Mouse (Mus musculus) layer of hippocampus, adult 2 months (tissue): ENCODE results near the gene Trpc2. TPM values are rescaled to one million over a fixed set of nuclear protein-coding genes. Genes with fewer than 3 reads are reported as not detected.

ENCODE experiments used
- DNase-seq, 2 experiments: peaks; one replicate each; pipeline ENCODE4 v3.0.0; 2022; ENCODE audit warnings: low spot score in 2 of 2
- H3K27ac ChIP-seq: fragments of 200-600 bp; 2 replicates; pipeline ENCODE4 v1.8.1; 2022
- H3K4me3 ChIP-seq: fragments of 200-600 bp; 2 replicates; pipeline ENCODE4 v1.8.1; 2022; ENCODE audit warnings: mild to moderate bottlenecking
- CTCF ChIP-seq: fragments of 200-600 bp; conservative IDR thresholded peaks from 2 replicates; pipeline ENCODE4 v1.8.1; 2022; ENCODE audit warnings: antibody characterized with exemption, mild to moderate bottlenecking, moderate library complexity
- total RNA-seq, 2 experiments: library from RNA; stranded (reverse); gene quantifications; 2 replicates each; pipeline ENCODE4 v1.2.3; 2021

Gene Trpc2
- total RNA-seq, 2 experiments from 2014 or later: 1.1 to 2.4 TPM

DNA sequence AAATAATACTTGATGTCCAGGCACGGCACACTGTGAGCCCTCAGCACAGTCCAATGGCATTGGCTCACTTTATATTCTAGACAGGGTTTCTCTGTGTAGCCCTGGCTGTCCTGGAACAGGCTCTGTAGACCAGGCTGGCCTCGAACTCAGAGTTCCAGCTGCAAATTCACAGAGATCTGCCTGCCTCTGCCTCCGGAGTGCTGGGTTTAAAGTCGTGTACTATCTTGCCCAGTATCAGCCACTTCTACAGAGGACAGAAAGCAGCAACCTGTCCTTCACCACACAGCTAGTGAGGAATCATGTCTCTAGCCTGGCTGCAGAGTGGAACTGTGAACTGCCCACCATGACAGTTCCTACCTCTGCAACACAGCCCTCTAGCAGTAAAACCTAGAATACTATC is 26.8 kb downstream of the Trpc2 start:
- Histone ChIP-seq H3K27ac (no peak overlapping the region), H3K4me3 (no peak overlapping the region)
- TF ChIP-seq CTCF: no peak
- DNase-seq: no peak

DNA sequence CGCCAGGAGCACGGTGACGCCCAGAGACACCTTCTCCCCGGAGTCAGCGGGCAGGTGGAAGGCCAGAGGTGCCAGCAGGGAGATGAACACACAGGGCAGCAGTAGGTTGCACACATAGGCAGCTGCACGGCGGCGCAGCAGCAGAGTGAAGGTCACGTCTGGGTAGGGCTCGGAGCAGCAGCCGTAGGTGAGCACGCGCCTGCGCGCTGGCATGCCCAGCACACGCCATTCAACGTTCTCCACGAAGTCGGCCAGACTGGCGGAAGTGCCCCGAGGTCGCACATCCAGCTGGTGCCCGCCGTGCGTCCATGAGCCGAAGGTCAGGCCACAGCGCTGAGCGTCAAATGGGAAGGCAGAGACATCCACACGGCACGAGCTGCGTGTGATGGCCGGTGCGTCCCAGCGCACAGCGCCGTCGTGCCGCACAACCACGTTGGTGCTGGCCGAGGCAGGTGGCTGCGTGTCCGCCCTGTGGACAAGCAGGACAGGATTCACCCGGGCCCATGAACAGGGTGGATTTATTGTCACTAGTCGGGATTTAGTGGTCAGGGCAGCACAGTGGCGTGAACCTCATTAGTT is 30.3 kb downstream of the Trpc2 start:
- no peak for DNase-seq
- H3K4me3 ChIP-seq: no peak overlapping the region
- no peak for TF ChIP-seq CTCF
- H3K27ac ChIP-seq: no peak overlapping the region

DNA sequence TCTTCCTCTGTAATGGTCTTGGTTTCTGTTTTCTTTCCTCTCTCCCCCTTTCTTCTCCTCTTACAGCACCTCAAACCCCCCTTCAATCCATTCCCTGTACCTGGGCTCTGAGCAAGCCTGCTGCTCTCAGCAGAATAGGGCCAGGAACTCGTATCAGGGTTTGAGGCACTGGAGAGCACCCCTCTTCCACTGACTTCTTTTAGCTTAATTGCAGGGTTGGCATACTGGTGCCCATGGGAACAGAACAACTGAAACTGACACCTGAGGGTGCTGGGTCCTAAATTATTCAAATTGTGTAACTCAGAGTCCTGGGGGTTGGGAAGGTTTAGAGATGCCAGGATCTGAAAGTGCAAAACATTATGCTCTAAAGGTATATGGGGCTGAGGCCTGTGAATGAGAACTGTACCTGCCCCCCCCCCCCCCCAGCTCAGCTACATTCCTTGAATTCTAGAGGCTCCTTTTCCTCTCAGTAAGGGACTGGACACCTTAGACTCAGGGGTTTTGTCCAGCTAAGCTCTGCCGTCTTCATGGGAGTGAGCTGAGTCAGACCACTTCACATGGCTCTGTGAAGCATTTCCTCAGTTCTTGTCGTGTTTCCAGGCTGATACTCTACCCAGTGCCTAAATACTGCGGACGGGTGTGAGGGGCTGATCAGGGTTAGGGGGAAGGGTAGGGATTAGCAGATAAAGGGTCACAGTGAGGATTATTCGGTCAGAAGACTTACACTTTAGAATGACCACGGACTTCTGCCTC is 33.8 kb downstream of the Trpc2 start, which contains the start of gene Chrna10:
TSS of gene Chrna10 (minus strand) at position 250 of the 753 bp plus-strand sequence.
- Histone ChIP-seq H3K4me3 (no peak within 1 kb of the TSS), H3K27ac (no peak within 1 kb of the TSS)
- TF ChIP-seq CTCF: no peak
- DNase-seq: no peak

DNA sequence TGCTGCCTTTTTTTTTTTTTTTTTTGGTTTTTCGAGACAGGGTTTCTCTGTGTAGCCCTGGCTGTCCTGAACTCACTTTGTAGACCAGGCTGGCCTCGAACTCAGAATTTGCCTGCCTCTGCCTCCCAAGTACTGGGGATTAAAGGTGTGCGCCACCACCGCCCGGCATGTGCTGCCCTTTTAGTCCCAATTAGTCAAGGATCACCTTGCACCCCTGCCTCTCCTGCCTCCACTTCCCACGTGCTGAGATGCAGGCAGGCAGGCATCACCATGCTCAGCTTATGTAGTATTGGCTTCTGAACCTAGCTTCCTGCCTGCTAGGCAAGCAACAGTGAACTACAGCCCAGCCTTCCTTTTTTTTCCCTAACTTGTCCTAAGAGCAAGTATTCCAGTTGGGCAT is 34.5 kb downstream of the Trpc2 start:
- no peak overlapping the region for H3K4me3 ChIP-seq
- TF ChIP-seq CTCF: no peak
- DNase-seq: no peak
- H3K27ac ChIP-seq: no peak overlapping the region

DNA sequence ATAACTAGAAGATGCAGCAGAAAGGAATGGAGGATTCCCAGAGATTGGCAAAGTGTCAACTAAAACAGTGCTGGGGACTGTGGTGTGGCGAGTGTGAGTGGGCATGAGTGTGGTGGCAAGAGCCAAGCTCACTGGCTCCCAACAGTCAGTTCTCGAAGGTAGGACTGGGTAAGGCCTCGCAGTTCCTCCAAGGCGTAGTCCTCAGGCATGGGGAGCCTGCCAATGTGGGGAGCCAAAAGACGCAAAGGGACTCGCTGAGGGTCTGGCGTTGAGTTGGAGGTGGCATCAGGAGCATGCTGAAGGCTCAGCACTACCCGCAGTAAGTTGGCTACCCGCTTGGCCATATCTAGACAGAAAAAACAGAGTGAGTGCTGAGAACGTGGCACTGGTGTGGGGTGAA is 37.4 kb downstream of the Trpc2 start:
- Histone ChIP-seq H3K27ac (no peak overlapping the region), H3K4me3 (no peak overlapping the region)
- no peak for DNase-seq
- no peak for TF ChIP-seq CTCF

DNA sequence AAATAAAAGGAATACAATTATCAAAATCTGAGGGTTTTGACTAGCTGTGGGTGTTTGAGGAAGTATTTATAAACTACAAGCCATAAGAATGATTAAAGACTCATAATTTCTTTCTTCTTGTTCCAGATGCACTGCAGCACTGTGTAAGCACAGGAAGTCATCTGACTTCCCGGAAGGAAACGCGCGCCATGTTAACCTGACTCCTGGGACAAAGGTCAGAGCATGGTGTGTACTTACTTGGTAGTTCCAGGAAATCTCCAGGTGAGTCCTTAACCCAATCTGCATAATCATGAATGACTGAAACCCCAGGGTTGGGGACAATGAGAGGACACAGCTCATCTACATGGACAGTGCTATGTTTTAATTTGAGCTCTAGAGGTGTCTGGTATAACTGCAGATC is 49.5 kb downstream of the Trpc2 start:
- H3K27ac ChIP-seq: no peak overlapping the region
- TF ChIP-seq CTCF: no peak
- DNase-seq: no peak
- no peak overlapping the region for H3K4me3 ChIP-seq

DNA sequence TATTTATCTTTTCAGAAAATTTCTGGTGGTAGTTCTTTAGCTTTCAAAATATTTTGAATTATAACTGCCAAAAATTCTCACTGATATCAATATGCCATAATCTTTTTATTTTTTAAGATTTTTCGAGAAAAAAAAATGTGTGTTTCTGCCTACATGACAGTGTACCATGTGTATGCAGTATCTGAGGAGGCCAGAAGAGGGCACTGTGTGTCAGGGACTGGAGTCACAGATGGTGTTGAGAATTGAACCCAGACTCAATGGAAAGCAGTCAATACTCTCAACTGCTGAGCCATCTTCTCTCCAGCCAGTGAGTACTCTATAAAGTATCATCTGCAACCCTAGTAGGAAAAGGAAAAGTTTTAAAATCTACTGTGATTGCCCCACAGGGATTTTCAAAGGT is 54.5 kb downstream of the Trpc2 start:
- Histone ChIP-seq H3K27ac (no peak overlapping the region), H3K4me3 (no peak overlapping the region)
- TF ChIP-seq CTCF: peak; percentile 77
- no peak for DNase-seq

DNA sequence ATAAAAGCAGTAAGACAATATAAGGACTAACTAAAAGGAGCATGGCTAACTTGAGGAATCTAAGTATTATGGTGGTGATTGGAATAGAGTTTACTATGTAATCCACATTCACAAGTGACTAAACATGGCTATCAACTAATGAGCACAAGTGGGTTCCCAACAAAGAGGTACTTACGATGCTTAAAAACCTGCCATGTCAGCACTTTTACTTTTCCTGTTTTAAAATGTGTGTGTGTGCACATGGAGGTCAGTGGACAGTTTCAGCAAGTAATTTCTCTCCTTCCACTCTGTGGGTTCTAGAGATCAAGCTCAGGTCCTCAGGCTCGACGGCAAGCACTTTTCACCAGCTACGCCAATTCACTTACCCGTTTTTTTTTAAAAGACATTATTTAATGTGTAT is 55.0 kb downstream of the Trpc2 start:
- no peak overlapping the region for H3K4me3 ChIP-seq
- TF ChIP-seq CTCF: no peak
- no peak overlapping the region for H3K27ac ChIP-seq
- DNase-seq: no peak

Other genes with a start within 250 kb of the Trpc2 start
- gene Inppl1, start 244.9 kb upstream of the Trpc2 start, total RNA-seq: 10 to 100 TPM; 26.7 to 28.4 TPM
- gene Folr2, start 225.9 kb upstream of the Trpc2 start, total RNA-seq: under 1 TPM in 1 of 2 experiments, not detected in 1; 0.36 TPM
- gene Anapc15, start 219.4 kb upstream of the Trpc2 start, total RNA-seq: 10 to 100 TPM; 24.5 to 29.3 TPM
- 1 to 10 TPM in 1 of 2 experiments, not detected in 1; 1.2 TPM for gene Folr1, start 212.3 kb upstream of the Trpc2 start, total RNA-seq
- gene Lamtor1, start 177.2 kb upstream of the Trpc2 start, total RNA-seq: 10 to 100 TPM; 90.2 to 95.6 TPM
- gene Tomt, start 176.8 kb upstream of the Trpc2 start, total RNA-seq: under 1 TPM in 1 of 2 experiments, not detected in 1; 0.20 TPM
- gene Lrrc51, start 149.2 kb upstream of the Trpc2 start, total RNA-seq: 1 to 10 TPM; 5.4 to 5.9 TPM
- 100 to 1,000 TPM; 114 to 118 TPM for gene Numa1, start 149.0 kb upstream of the Trpc2 start, total RNA-seq
- 10 to 100 TPM in 1 of 2 experiments, 1 to 10 TPM in 1; 7.5 to 11.6 TPM for gene Il18bp, start 64.4 kb upstream of the Trpc2 start, total RNA-seq
- 10 to 100 TPM; 44.3 to 47.4 TPM for gene Rnf121, start 17.6 kb upstream of the Trpc2 start, total RNA-seq
- gene Xndc1, start 17.6 kb upstream of the Trpc2 start, total RNA-seq: 10 to 100 TPM; 29.2 to 33.7 TPM
- gene Xntrpc, start 17.4 kb upstream of the Trpc2 start, total RNA-seq: 1 to 10 TPM; 2.3 to 2.9 TPM
- not detected for gene Art1, start 18.6 kb downstream of the Trpc2 start, total RNA-seq
- not detected for gene Art5, start 26.4 kb downstream of the Trpc2 start, total RNA-seq
- gene Chrna10, start 33.7 kb downstream of the Trpc2 start, total RNA-seq: under 1 TPM; 0.15 to 0.54 TPM
- 10 to 100 TPM; 40.7 to 45.0 TPM for gene Nup98, start 127.1 kb downstream of the Trpc2 start, total RNA-seq
- gene Pgap2, start 127.1 kb downstream of the Trpc2 start, total RNA-seq: 10 to 100 TPM; 24.3 to 30.6 TPM
- 10 to 100 TPM; 23.4 to 23.9 TPM for gene Rhog, start 172.9 kb downstream of the Trpc2 start, total RNA-seq
- gene Stim1, start 184.7 kb downstream of the Trpc2 start, total RNA-seq: 10 to 100 TPM; 61.3 to 66.8 TPM